Mouse (Mus musculus) mesoderm, embryonic 11.5 days (tissue): ENCODE results near the gene Tmem50a.

Experiments
- DNase-seq: peaks from one replicate; pipeline ENCODE4 v3.0.0-alpha.2; 2012; ENCODE audit warnings: low read depth, low spot score

The Tmem50a gene

DNA sequence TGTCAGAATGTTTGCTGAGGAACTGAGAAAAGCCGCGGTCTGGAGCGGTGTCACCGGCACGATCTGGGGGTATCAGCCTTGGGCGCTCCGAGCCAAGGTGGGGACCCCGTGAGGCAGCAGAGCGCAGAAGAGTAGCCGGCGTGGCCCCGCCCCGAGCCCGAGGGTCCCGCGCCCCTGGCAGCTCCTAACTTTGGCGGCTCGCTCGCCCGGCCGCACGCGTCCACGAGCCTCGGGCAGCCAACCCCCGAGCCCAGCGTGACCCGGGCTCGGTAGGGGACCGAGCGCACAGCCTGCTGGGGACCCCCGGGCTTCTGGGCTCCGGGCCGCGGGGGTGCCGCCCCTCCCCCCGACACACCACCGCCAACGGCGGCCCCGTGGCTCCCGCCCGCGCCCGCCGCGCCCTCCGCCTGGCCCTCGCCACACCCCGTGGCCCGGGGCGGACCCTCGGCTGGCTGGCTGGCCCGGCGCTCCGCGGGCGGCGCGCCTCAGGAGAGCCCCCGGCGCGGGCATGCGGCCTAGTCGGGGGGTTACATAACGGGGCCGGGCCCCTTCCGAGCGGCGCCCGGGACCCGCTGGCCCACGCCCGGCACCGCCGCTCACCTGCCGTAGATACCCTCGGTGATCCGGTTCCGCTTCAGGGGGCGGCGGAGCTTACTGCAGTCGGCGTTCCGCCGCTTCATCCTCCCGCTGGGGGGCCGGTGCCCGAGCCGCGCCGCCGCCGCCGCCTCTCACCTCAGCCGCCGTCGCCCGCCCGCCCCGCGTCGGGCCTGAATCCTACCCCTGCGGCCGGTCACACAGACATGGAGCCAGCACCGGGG lies 62.2 kb downstream of the Tmem50a start:
- peak; percentile 41 for DNase-seq

DNA sequence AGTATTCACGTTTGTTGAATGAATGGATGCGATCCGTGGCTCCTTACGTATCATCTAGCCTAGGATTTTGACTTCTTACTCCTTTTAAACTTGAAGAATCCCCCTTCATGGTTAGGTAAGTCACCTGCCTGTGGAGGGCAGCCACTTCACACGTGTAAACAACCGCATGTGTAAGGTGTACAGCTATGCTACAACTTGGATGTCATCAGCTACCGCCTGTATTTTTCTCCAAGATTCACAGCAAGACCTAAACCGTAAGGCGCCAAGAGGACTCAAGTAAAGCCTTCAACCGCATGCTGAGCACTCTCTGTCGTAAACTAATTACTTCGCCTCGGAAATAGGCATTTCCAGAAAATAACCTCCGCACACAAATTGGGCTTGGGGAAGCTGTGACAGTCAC lies 62.9 kb downstream of the Tmem50a start:
- DNase-seq: no peak

DNA sequence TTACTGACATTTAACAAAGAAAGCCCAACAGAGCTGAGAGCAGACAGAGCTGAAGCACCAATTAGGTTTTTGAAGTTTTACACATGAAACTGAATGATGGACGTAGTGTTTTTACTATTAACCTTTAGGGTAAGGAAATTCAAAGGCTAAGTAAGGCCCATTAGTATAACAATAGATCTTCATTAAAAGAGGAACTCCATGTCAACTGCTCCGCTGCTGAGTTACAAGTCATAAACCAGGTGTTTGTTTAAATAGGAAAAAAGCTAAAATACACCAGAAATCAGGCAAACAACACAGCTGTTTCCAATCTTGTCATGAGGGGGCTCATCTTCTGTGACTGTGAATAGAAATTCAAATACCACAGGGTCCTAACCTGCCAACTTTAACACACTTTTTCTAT lies 63.6 kb downstream of the Tmem50a start:
- no peak for DNase-seq

DNA sequence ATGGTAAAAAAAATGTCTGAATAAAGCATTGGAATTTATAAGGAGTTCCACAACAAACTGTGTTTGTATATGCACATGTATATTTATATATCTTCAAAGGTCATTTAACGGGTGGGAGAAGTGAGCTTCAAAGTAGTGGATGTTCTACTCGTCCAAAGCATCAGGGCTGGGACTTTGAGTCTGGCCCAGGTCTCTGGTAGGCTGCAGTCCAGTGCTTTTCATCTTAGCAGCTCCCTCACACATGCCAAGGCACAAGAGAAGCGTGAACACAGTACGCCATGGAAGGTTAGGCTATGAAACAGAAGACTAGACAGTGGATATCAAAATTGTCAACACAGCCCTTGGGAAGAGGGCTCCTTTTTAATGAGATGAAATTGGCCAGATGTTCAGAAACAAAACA lies 64.3 kb downstream of the Tmem50a start:
- no peak for DNase-seq
